In the genomic region with DNA sequence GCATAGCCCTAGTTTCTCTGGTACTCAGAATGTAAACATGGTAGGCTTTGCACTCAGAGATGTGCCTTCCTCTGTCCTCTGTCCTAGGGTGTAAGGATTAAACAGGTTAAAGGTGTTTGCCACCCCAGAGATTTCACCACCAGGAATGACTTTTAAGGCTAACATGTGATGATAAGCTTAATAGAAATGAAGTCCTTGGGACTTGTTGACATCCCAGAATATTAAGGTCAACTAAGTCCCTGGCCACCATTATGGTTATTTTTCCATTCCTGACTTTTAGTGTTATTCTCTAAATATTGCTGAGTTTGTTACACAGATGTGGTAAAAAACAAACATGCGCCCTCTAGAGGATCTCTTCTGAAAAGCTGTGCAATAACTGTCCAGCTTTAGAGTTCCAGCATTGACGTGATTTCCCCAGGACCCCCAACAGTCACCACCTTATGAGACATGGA, we compare ENCODE assay signal across 10 mouse cellular contexts.
A peak's percentile ranks its signal among the peaks of the same experiment; 100 is the strongest.
DNase-seq lines count a peak whose midpoint lies in the region; TF ChIP-seq lines count a peak whose summit lies in the region.
"Had no signal": no experiment of that assay in that cellular context is flagged by ENCODE, and none has a peak within 500 bp of the region (broad histone marks: within the 10 kb centered on the region; RNA-seq: fewer than 3 reads in every experiment).

No protein-coding gene starts in this region.

- no peaks in the 10 kb centered on the region for H3K4me1 ChIP-seq in E14TG2a.4 (replicated peaks; ENCODE audit: low read depth, low read length)
- H3K4me1 ChIP-seq: embryonic facial prominence, embryonic 12.5 days; limb, embryonic 12.5 days had no signal

- no peak overlapping the region for H3K4me3 ChIP-seq in E14TG2a.4 (replicated peaks; ENCODE audit: low read length)
- H3K4me3 ChIP-seq: embryonic facial prominence, embryonic 12.5 days; limb, embryonic 12.5 days had no signal

- no peaks in the 10 kb centered on the region for H3K36me3 ChIP-seq in E14TG2a.4 (ENCODE audit: insufficient read depth, low read length)

- no peaks in the 10 kb centered on the region for H3K27me3 ChIP-seq in E14TG2a.4 (ENCODE audit: insufficient read depth, low read length)
- H3K27me3 ChIP-seq: embryonic facial prominence, embryonic 12.5 days; limb, embryonic 12.5 days had no signal

- TF ChIP-seq CTCF in E14TG2a.4 (conservative IDR thresholded peaks at IDR 0.05; ENCODE audit: low read length), result peak; percentile 63

- no peaks in the 10 kb centered on the region for H3K9me3 ChIP-seq in E14TG2a.4 (ENCODE audit: low read length)
- H3K9me3 ChIP-seq: embryonic facial prominence, embryonic 12.5 days; limb, embryonic 12.5 days had no signal

- peak; percentile 35 for DNase-seq in kidney, postnatal 14 days
- DNase-seq in kidney, postnatal 4 days, result no peak
- peak; percentile 65 for DNase-seq in brain, adult 2 months (ENCODE audit: low read depth, low spot score)
- DNase-seq in hindlimb bud, embryonic 11.5 days (ENCODE audit: extremely low spot score, low read depth, low spot score), result peak; percentile 46
- DNase-seq in retina, postnatal 1 day, result peak; percentile 57
- no peak for DNase-seq in right cerebral cortex, postnatal 36 days (ENCODE audit: low spot score in 2 of 2)
- no peak for DNase-seq in thymus, adult 18-20 months

Comparison
In these comparisons a context has a peak if more than half of its experiments do, and no peak if none do; other contexts are left out.
1. DNase-seq: peak in kidney, postnatal 14 days (single experiment), brain, adult 2 months (single experiment), hindlimb bud, embryonic 11.5 days (single experiment) and retina, postnatal 1 day (single experiment); none in kidney, postnatal 4 days (0 of 2), right cerebral cortex, postnatal 36 days (0 of 2) and thymus, adult 18-20 months (0 of 2).